ENCODE assay signal across 8 mouse cellular contexts in genomic region chr7:135853814-135854324, GRCm38 (mm10).
A peak's percentile ranks its signal among the peaks of the same experiment; 100 is the strongest.
DNase-seq lines count a peak whose midpoint lies in the region; ATAC-seq and TF ChIP-seq lines count a peak whose summit lies in the region.

No protein-coding gene starts in this region.

- TF ChIP-seq POLR2A in limb, embryonic 14.5 days (IDR thresholded peaks at IDR 0.05; ENCODE audit: borderline replicate concordance, extremely low read depth, insufficient read depth, insufficient read length) = no peak

- peak overlapping the region; percentile 49 for H3K4me3 ChIP-seq in heart, embryonic 10.5 days
- no peak overlapping the region for H3K4me3 ChIP-seq in lung, postnatal 0 days (ENCODE audit: low read depth, low read length)
- H3K4me3 ChIP-seq in limb, embryonic 14.5 days (replicated peaks; ENCODE audit: low read length) = peak overlapping the region; percentile 23

- 27% methylated on average over 10 of the region's 10 CpGs for WGBS in heart, embryonic 10.5 days
- 20% methylated on average over 10 of the region's 10 CpGs for WGBS in lung, postnatal 0 days
- WGBS in limb, embryonic 14.5 days = 26% methylated on average over 10 of the region's 10 CpGs

- H3K4me1 ChIP-seq in heart, embryonic 10.5 days = peaks cover 11% of the 10 kb centered on the region
- no peaks in the 10 kb centered on the region for H3K4me1 ChIP-seq in lung, postnatal 0 days (ENCODE audit: insufficient read depth, low read depth, low read length)
- H3K4me1 ChIP-seq in limb, embryonic 14.5 days (ENCODE audit: control insufficient read depth, insufficient read depth, low read length) = peaks cover 14% of the 10 kb centered on the region

- no peak for ATAC-seq in lung, postnatal 0 days
- no peak for ATAC-seq in limb, embryonic 14.5 days (ENCODE audit: low FRiP score, low read depth)
- ATAC-seq in megakaryocyte-erythroid progenitor cell, adult 5-6 weeks (replicated peaks; ENCODE audit: low FRiP score, low TSS enrichment, poor library complexity, severe bottlenecking) = no peak

- H3K27ac ChIP-seq in heart, embryonic 10.5 days = no peak overlapping the region
- no peak overlapping the region for H3K27ac ChIP-seq in lung, postnatal 0 days (ENCODE audit: low read length)
- H3K27ac ChIP-seq in limb, embryonic 14.5 days (replicated peaks; ENCODE audit: low read depth, low read length) = no peak overlapping the region

- no peak for DNase-seq in heart, embryonic 10.5 days (ENCODE audit: low spot score)
- no peak for DNase-seq in heart, postnatal 14 days
- DNase-seq in lung, postnatal 0 days (ENCODE audit: low spot score) = no peak
- DNase-seq in lung, postnatal 25 days (ENCODE audit: low spot score) = no peak
- DNase-seq in limb, embryonic 14.5 days (ENCODE audit: low spot score) = no peak
- no peak for DNase-seq in cerebellum, postnatal 4 days (ENCODE audit: low spot score in 2 of 2)
- no peak for DNase-seq in B cell, adult 2 months

- H3K36me3 ChIP-seq in heart, embryonic 10.5 days = no peaks in the 10 kb centered on the region
- H3K36me3 ChIP-seq in lung, postnatal 0 days (ENCODE audit: insufficient read depth, low read length) = no peaks in the 10 kb centered on the region
- H3K36me3 ChIP-seq in limb, embryonic 14.5 days (ENCODE audit: control insufficient read depth, insufficient read depth, low read length) = no peaks in the 10 kb centered on the region

- H3K4me2 ChIP-seq in lung, postnatal 0 days (replicated peaks; ENCODE audit: low read depth, low read length) = peak overlapping the region; percentile 27; the same call in 1 of the 2 replicates
- peak overlapping the region; percentile 46 for H3K4me2 ChIP-seq in limb, embryonic 14.5 days (replicated peaks; ENCODE audit: low read depth, low read length, severe bottlenecking)

- no peak for TF ChIP-seq CTCF in lung, postnatal 0 days (IDR thresholded peaks at IDR 0.05)

- intact Hi-C loops in heart, postnatal 14 days (cut with DNase I) = loop anchor here (5.0 kb wide), 1 partner anchor 83 kb away; no protein-coding TSS in a partner anchor

- peaks cover 57% of the 10 kb centered on the region for H3K27me3 ChIP-seq in heart, embryonic 10.5 days (ENCODE audit: insufficient read depth, poor library complexity, severe bottlenecking)
- 0 out of 2 replicates have a peak, but pooled peaks cover 15% of the 10 kb centered on the region for H3K27me3 ChIP-seq in lung, postnatal 0 days (replicated peaks; ENCODE audit: insufficient read depth, low read length)
- no peaks in the 10 kb centered on the region for H3K27me3 ChIP-seq in limb, embryonic 14.5 days (ENCODE audit: control insufficient read depth, insufficient read depth, low read length)

- no peak for TF ChIP-seq EP300 in lung, postnatal 0 days (IDR thresholded peaks at IDR 0.05)

- no peak overlapping the region for H3K9ac ChIP-seq in lung, postnatal 0 days (replicated peaks; ENCODE audit: low read depth)
- H3K9ac ChIP-seq in limb, embryonic 14.5 days (ENCODE audit: low read depth, low read length, severe bottlenecking) = peak overlapping the region; percentile 35

- H3K9me3 ChIP-seq in heart, embryonic 10.5 days = no peaks in the 10 kb centered on the region
- no peaks in the 10 kb centered on the region for H3K9me3 ChIP-seq in lung, postnatal 0 days (ENCODE audit: low read length)
- no peaks in the 10 kb centered on the region for H3K9me3 ChIP-seq in limb, embryonic 14.5 days (ENCODE audit: control insufficient read depth, low read length)
